Mouse (Mus musculus): ENCODE measurements around the gene Gm18596. TPM values are rescaled to one million over a fixed set of nuclear protein-coding genes. Genes with fewer than 3 reads are reported as not detected.

Gm18596 gene
- polyA plus RNA-seq, 1 experiment from 2014 or later, result not detected

Other genes with a start within 250 kb of the Gm18596 start
- 43.5 and 43.8 TPM in 2 replicates for gene Fam207a, start 226.9 kb downstream of the Gm18596 start, polyA plus RNA-seq (2015; fragmentation: Nextera tagmentation; extraction: Ambion mirVana)
- gene Itgb2, start 212.4 kb downstream of the Gm18596 start, polyA plus RNA-seq (2015; fragmentation: Nextera tagmentation; extraction: Ambion mirVana), result 0.92 and 1.1 TPM in 2 replicates
- 84.4 and 88.3 TPM in 2 replicates for gene Pttg1ip, start 160.9 kb downstream of the Gm18596 start, polyA plus RNA-seq (2015; fragmentation: Nextera tagmentation; extraction: Ambion mirVana)
- 303 and 334 TPM in 2 replicates for gene Sumo3, start 136.5 kb downstream of the Gm18596 start, polyA plus RNA-seq (2015; fragmentation: Nextera tagmentation; extraction: Ambion mirVana)
- not detected in 2 replicates for gene Gm49325, start 136.4 kb downstream of the Gm18596 start, polyA plus RNA-seq (2015; fragmentation: Nextera tagmentation; extraction: Ambion mirVana)
- gene Ube2g2, start 120.4 kb downstream of the Gm18596 start, polyA plus RNA-seq (2015; fragmentation: Nextera tagmentation; extraction: Ambion mirVana), result 85.0 and 91.0 TPM in 2 replicates
- 1.3 and 1.6 TPM in 2 replicates for gene Tspear, start 56.1 kb downstream of the Gm18596 start, polyA plus RNA-seq (2015; fragmentation: Nextera tagmentation; extraction: Ambion mirVana)
- not detected in 2 replicates for gene Gm19402, start 51.9 kb downstream of the Gm18596 start, polyA plus RNA-seq (2015; fragmentation: Nextera tagmentation; extraction: Ambion mirVana)
- not detected in 2 replicates for gene Gm9508, start 45.4 kb downstream of the Gm18596 start, polyA plus RNA-seq (2015; fragmentation: Nextera tagmentation; extraction: Ambion mirVana)
- gene Gm10272, start 36.0 kb downstream of the Gm18596 start, polyA plus RNA-seq (2015; fragmentation: Nextera tagmentation; extraction: Ambion mirVana), result not detected in 2 replicates
- gene Gm10024, start 31.2 kb downstream of the Gm18596 start, polyA plus RNA-seq (2015; fragmentation: Nextera tagmentation; extraction: Ambion mirVana), result not detected in 2 replicates
- gene Gm10142, start 26.8 kb downstream of the Gm18596 start, polyA plus RNA-seq (2015; fragmentation: Nextera tagmentation; extraction: Ambion mirVana), result not detected in 2 replicates
- not detected in 2 replicates for gene Krtap12-1, start 22.0 kb downstream of the Gm18596 start, polyA plus RNA-seq (2015; fragmentation: Nextera tagmentation; extraction: Ambion mirVana)
- gene Gm10100, start 16.2 kb downstream of the Gm18596 start, polyA plus RNA-seq (2015; fragmentation: Nextera tagmentation; extraction: Ambion mirVana), result not detected in 2 replicates
- gene Gm9736, start 8.7 kb upstream of the Gm18596 start, polyA plus RNA-seq (2015; fragmentation: Nextera tagmentation; extraction: Ambion mirVana), result not detected in 2 replicates
- not detected in 2 replicates for gene Gm3233, start 17.0 kb upstream of the Gm18596 start, polyA plus RNA-seq (2015; fragmentation: Nextera tagmentation; extraction: Ambion mirVana)
- gene Gm3238, start 28.7 kb upstream of the Gm18596 start, polyA plus RNA-seq (2015; fragmentation: Nextera tagmentation; extraction: Ambion mirVana), result not detected in 2 replicates
- gene Gm7138, start 34.3 kb upstream of the Gm18596 start, polyA plus RNA-seq (2015; fragmentation: Nextera tagmentation; extraction: Ambion mirVana), result not detected in 2 replicates
- not detected in 2 replicates for gene Gm3250, start 39.9 kb upstream of the Gm18596 start, polyA plus RNA-seq (2015; fragmentation: Nextera tagmentation; extraction: Ambion mirVana)
- not detected in 2 replicates for gene Gm7137, start 45.6 kb upstream of the Gm18596 start, polyA plus RNA-seq (2015; fragmentation: Nextera tagmentation; extraction: Ambion mirVana)
- not detected in 2 replicates for gene Gm9639, start 52.4 kb upstream of the Gm18596 start, polyA plus RNA-seq (2015; fragmentation: Nextera tagmentation; extraction: Ambion mirVana)
- not detected in 2 replicates for gene Gm19668, start 56.5 kb upstream of the Gm18596 start, polyA plus RNA-seq (2015; fragmentation: Nextera tagmentation; extraction: Ambion mirVana)
- gene Gm9507, start 69.2 kb upstream of the Gm18596 start, polyA plus RNA-seq (2015; fragmentation: Nextera tagmentation; extraction: Ambion mirVana), result not detected in 2 replicates
- not detected in 2 replicates for gene Gm2696, start 72.0 kb upstream of the Gm18596 start, polyA plus RNA-seq (2015; fragmentation: Nextera tagmentation; extraction: Ambion mirVana)
- not detected in 2 replicates for gene Krtap10-4, start 84.5 kb upstream of the Gm18596 start, polyA plus RNA-seq (2015; fragmentation: Nextera tagmentation; extraction: Ambion mirVana)
- gene Krtap10-10, start 93.3 kb upstream of the Gm18596 start, polyA plus RNA-seq (2015; fragmentation: Nextera tagmentation; extraction: Ambion mirVana), result not detected in 2 replicates
- gene Gm36176, start 104.2 kb upstream of the Gm18596 start, polyA plus RNA-seq (2015; fragmentation: Nextera tagmentation; extraction: Ambion mirVana), result not detected in 2 replicates
- not detected in 2 replicates for gene Gm10318, start 110.2 kb upstream of the Gm18596 start, polyA plus RNA-seq (2015; fragmentation: Nextera tagmentation; extraction: Ambion mirVana)
- gene Gm3285, start 119.3 kb upstream of the Gm18596 start, polyA plus RNA-seq (2015; fragmentation: Nextera tagmentation; extraction: Ambion mirVana), result not detected in 2 replicates
- gene Lrrc3, start 159.9 kb upstream of the Gm18596 start, polyA plus RNA-seq (2015; fragmentation: Nextera tagmentation; extraction: Ambion mirVana), result 23.7 and 25.7 TPM in 2 replicates
- 7.8 and 9.9 TPM in 2 replicates for gene Trpm2, start 227.9 kb upstream of the Gm18596 start, polyA plus RNA-seq (2015; fragmentation: Nextera tagmentation; extraction: Ambion mirVana)
- 53.9 and 56.7 TPM in 2 replicates for gene 1810043G02Rik, start 235.9 kb upstream of the Gm18596 start, polyA plus RNA-seq (2015; fragmentation: Nextera tagmentation; extraction: Ambion mirVana)

All from hindbrain, embryonic 16.5 days (tissue).